Mouse (Mus musculus): ENCODE data around the gene Lrrc56.

DNA sequence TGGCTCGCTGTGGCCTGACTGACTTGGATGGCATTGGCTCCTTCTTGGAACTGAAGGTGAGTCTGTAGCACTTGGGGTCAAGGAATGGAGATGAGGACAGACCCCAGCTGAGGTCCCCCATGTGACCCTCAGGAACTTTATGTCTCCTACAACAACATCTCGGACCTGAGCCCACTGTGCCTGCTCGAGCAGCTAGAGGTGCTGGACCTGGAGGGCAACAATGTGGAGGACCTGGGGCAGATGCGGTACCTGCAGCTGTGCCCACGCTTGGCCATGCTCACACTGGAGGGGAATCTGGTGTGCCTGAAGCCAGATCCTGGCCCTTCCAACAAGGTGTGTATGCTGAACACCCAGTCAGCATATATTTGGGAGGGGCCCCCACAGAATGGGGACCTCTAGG lies 11.5 kb downstream of the Lrrc56 start:
- TF ChIP-seq CTCF (IDR thresholded peaks at IDR 0.05; ENCODE audit: extremely low read depth, insufficient read length, insufficient replicate concordance, low read depth, low read length) (no peak), POLR2A (IDR thresholded peaks at IDR 0.05; ENCODE audit: low read depth, low read length) (no peak)

Measured in small intestine, adult 2 months (tissue).